Mouse (Mus musculus): Measurements from ENCODE around the gene Reln. TPM values are rescaled to one million over a fixed set of nuclear protein-coding genes. Genes with fewer than 3 reads are reported as not detected.

The Reln gene
- polyA plus RNA-seq (2021; fragmentation: Nextera tagmentation) = 8.7 and 10.3 TPM in 2 replicates
- long read RNA-seq, experiment 1, partial matches to known transcripts = 9 of 44 reads
- long read RNA-seq, experiment 1, other reads (novel, unspliced or antisense) = 35 of 44 reads
- long read RNA-seq, experiment 2, partial matches to known transcripts = 11 of 18 reads
- long read RNA-seq, experiment 2, other reads (novel, unspliced or antisense) = 7 of 18 reads

GRCm38 (mm10) chr5:22344556-22344975 lies at the start of gene Reln:
Gene Reln (minus strand): TSS chr5:22344702.

GRCm38 (mm10) chr5:21865346-21866107 lies 479.0 kb downstream of the Reln start, which contains the start of gene Slc26a5:
Gene Slc26a5 (minus strand): TSS chr5:21865604.

Other genes with a start within 250 kb of the Reln start
- gene Orc5, start 205.7 kb upstream of the Reln start, polyA plus RNA-seq (2021; fragmentation: Nextera tagmentation) = 19.0 and 19.9 TPM in 2 replicates

Data from left cerebral cortex, adult 6 months (tissue).